Mouse (Mus musculus) heart, adult 8-10 months (tissue): ENCODE results near the gene Imp4. TPM values are rescaled to one million over a fixed set of nuclear protein-coding genes. Genes with fewer than 3 reads are reported as not detected.

Experiments used
- microRNA-seq: library from miRNA; unstranded; fragments of <30 nt; microRNA quantifications from one replicate; pipeline ENCODE4 v1.2.0, GENCODE M21; 2022
- total RNA-seq, 4 experiments: library from RNA; stranded (reverse); gene quantifications; 2 replicates each; pipeline ENCODE4 v1.2.4; 2022

Imp4 gene
- total RNA-seq, 4 experiments from 2014 or later: 28.0 to 31.5 (median 30.4) TPM

Small RNAs within 50 kb of the gene (microRNA-seq; reads per million reads assigned to microRNA genes)
- gene Mir5103: not detected

Other genes with a start within 250 kb of the Imp4 start
- 10 to 100 TPM; 12.6 to 15.3 (median 14.8) TPM for gene Ccdc115, start 179 bp upstream of the Imp4 start, total RNA-seq
- gene Ptpn18, start 19.9 kb downstream of the Imp4 start, total RNA-seq: 1 to 10 TPM; 2.4 to 4.9 (median 2.7) TPM
- under 1 TPM in 1 of 4 experiments, not detected in 3; 0.22 TPM for gene Prss39, start 58.6 kb downstream of the Imp4 start, total RNA-seq
- not detected for gene Cfc1, start 95.8 kb downstream of the Imp4 start, total RNA-seq
- gene Prss40, start 121.1 kb downstream of the Imp4 start, total RNA-seq: not detected
- not detected for gene Amer3, start 139.8 kb downstream of the Imp4 start, total RNA-seq